Mouse (Mus musculus): ENCODE measurements at regions not wholly inside any gene's neighbourhood (a gene's known extent, or its start where the extent isn't known, plus 50 kb on each side); places are given as distances from the start of the nearest gene placed in this dataset.

GRCm38 (mm10) chr8:56978994-56979393, 341.8 kb upstream of the Hand2 start:
- TF ChIP-seq CTCF (IDR thresholded peaks at IDR 0.05; ENCODE audit: low read depth) (no peak), EP300 (IDR thresholded peaks at IDR 0.05; ENCODE audit: low read depth) (no peak)

All from heart, postnatal 0 days (tissue).